Mouse (Mus musculus): ENCODE data around the gene Gcc2. TPM values are rescaled to one million over a fixed set of nuclear protein-coding genes. Genes with fewer than 3 reads are reported as not detected.

Gene Gcc2
- polyA plus RNA-seq, 1 experiment from 2014 or later: 91.7 TPM

DNA sequence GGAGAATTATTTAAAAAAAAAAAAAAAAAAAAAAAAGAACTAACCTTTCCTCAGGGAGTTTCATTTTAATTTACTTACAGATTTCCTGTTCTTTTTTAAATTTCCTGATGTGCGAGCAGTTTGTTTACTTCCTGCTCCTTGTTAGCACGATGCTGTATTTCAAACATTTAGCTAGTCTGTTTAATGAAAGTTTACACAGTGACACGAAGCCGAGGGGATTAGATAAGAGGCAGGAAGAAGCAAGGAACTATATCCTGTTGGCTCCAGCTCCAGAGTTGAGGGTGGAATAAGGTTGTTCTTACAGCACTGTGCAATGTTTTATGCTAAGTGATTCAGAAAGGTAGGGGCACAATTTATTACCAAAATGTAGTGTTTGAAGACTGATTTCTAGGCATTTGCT lies 657 bp downstream of the Gcc2 start:
- Histone ChIP-seq H3K36me3 (ENCODE audit: control insufficient read depth, insufficient read depth) (peaks cover 21% of the 10 kb centered on the region), H3K9ac (ENCODE audit: low read depth, low read length) (peak overlapping the region; percentile 78; the same call in 1 of the 2 replicates), H3K4me1 (replicated peaks; ENCODE audit: control insufficient read depth, insufficient read depth, low read length) (peaks cover 4% of the 10 kb centered on the region; the same call in 1 of the 2 replicates), H3K27ac (ENCODE audit: low read depth, low read length) (peak overlapping the region; percentile 87; the same call in 1 of the 2 replicates), H3K27me3 (replicated peaks; ENCODE audit: control insufficient read depth, insufficient read depth, low read length) (no peaks in the 10 kb centered on the region), H3K4me3 (ENCODE audit: low read depth, low read length) (peak overlapping the region; percentile 98), H3K4me2 (replicated peaks; ENCODE audit: low read depth) (peak overlapping the region; percentile 71), H3K9me3 (ENCODE audit: control insufficient read depth) (no peaks in the 10 kb centered on the region)
- no peak for TF ChIP-seq CTCF (IDR thresholded peaks at IDR 0.05; ENCODE audit: low read depth)
- WGBS: 0% methylated on average over 4 of the region's 4 CpGs
- no peak for ATAC-seq

DNA sequence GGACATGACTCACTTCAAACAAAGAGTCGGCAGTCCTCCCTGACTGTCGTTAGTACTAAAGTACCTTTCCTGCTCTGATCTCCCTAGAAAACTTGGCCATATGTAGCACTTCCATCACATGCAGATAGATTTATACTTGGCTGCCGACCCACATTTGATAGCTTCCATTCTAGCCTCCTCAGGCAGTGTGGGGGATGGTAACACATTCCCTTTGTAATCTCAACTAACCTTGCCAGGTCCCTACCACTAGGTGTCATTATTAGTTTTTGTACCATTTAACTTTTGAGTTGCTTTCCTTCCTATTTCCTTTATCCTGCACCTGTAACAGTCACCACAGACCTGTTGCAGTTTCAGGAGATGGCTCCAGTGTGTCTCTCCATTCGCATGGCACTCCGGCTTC lies 3.2 kb downstream of the Gcc2 start:
- H3K27ac ChIP-seq (ENCODE audit: low read depth, low read length): no peak overlapping the region
- WGBS: 48% methylated on average over 5 of the region's 5 CpGs

DNA sequence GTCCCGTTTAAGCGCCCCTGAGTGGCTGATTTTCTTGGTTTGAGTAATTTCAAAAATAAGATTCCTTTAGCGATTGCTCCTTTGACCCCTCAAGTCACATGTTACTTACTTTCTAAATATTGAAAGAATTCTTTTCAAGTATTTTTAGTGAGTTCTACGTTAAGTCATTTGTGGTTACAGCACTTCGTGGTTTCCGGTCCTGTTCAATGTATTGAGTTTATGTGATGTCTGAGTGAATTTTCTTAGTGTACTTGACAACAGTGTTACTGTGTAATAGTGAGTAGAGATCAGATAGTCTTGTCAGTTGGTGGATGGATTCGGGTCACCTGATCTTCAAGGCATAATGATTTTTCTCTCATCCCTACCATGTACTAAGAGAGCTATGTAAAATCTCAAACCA lies 26.9 kb downstream of the Gcc2 start:
- no peaks in the 10 kb centered on the region for H3K9me3 ChIP-seq (ENCODE audit: control insufficient read depth)
- no peak overlapping the region for H3K9ac ChIP-seq (ENCODE audit: low read depth, low read length)
- H3K36me3 ChIP-seq (ENCODE audit: control insufficient read depth, insufficient read depth): peaks cover 58% of the 10 kb centered on the region
- no peaks in the 10 kb centered on the region for H3K4me1 ChIP-seq (replicated peaks; ENCODE audit: control insufficient read depth, insufficient read depth, low read length)
- no peak for ATAC-seq
- H3K4me3 ChIP-seq (ENCODE audit: low read depth, low read length): no peak overlapping the region
- WGBS: 94% methylated on average over 7 of the region's 7 CpGs
- no peaks in the 10 kb centered on the region for H3K27me3 ChIP-seq (replicated peaks; ENCODE audit: control insufficient read depth, insufficient read depth, low read length)
- no peak overlapping the region for H3K27ac ChIP-seq (ENCODE audit: low read depth, low read length)
- no peak for TF ChIP-seq CTCF (IDR thresholded peaks at IDR 0.05; ENCODE audit: low read depth)
- H3K4me2 ChIP-seq (replicated peaks; ENCODE audit: low read depth): no peak overlapping the region

More for the DNA sequence above, 3.2 kb downstream of the Gcc2 start:
- Histone ChIP-seq H3K4me3 (ENCODE audit: low read depth, low read length) (no peak overlapping the region), H3K27me3 (replicated peaks; ENCODE audit: control insufficient read depth, insufficient read depth, low read length) (no peaks in the 10 kb centered on the region), H3K4me2 (replicated peaks; ENCODE audit: low read depth) (no peak overlapping the region; the same call in 1 of the 2 replicates), H3K36me3 (ENCODE audit: control insufficient read depth, insufficient read depth) (peaks cover 40% of the 10 kb centered on the region), H3K9me3 (ENCODE audit: control insufficient read depth) (no peaks in the 10 kb centered on the region), H3K4me1 (replicated peaks; ENCODE audit: control insufficient read depth, insufficient read depth, low read length) (peaks cover 4% of the 10 kb centered on the region; the same call in 1 of the 2 replicates), H3K9ac (ENCODE audit: low read depth, low read length) (no peak overlapping the region)
- peak; percentile 50 for TF ChIP-seq CTCF (IDR thresholded peaks at IDR 0.05; ENCODE audit: low read depth)
- no peak for ATAC-seq

DNA sequence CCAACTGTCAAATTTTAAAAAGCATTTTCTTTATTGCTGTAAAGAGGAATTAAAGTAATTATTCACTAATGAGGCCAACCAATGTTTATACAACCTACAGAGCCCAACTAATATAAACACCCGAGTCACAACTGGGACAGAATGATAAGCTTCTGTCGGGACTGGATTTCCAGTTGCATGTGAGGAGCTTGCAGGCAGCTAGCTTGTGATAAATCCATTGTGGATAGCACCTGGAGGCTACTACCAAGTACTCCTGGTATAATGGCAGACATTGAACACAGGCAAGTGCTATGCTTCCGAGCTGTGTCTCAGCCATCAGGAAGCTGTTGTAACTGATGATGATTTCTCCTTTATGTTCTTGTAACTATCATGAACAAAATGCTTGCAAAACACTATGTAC lies 35.4 kb downstream of the Gcc2 start:
- H3K9me3 ChIP-seq (ENCODE audit: control insufficient read depth): no peaks in the 10 kb centered on the region
- no peak overlapping the region for H3K27ac ChIP-seq (ENCODE audit: low read depth, low read length)
- H3K4me1 ChIP-seq (replicated peaks; ENCODE audit: control insufficient read depth, insufficient read depth, low read length): no peaks in the 10 kb centered on the region
- no peak for ATAC-seq
- H3K4me2 ChIP-seq (replicated peaks; ENCODE audit: low read depth): no peak overlapping the region
- H3K36me3 ChIP-seq (ENCODE audit: control insufficient read depth, insufficient read depth): peaks cover 89% of the 10 kb centered on the region
- no peak overlapping the region for H3K4me3 ChIP-seq (ENCODE audit: low read depth, low read length)
- no peak for TF ChIP-seq CTCF (IDR thresholded peaks at IDR 0.05; ENCODE audit: low read depth)
- H3K9ac ChIP-seq (ENCODE audit: low read depth, low read length): no peak overlapping the region
- whole genome bisulfite sequencing: 60% methylated on average over 3 of the region's 3 CpGs
- H3K27me3 ChIP-seq (replicated peaks; ENCODE audit: control insufficient read depth, insufficient read depth, low read length): no peaks in the 10 kb centered on the region

DNA sequence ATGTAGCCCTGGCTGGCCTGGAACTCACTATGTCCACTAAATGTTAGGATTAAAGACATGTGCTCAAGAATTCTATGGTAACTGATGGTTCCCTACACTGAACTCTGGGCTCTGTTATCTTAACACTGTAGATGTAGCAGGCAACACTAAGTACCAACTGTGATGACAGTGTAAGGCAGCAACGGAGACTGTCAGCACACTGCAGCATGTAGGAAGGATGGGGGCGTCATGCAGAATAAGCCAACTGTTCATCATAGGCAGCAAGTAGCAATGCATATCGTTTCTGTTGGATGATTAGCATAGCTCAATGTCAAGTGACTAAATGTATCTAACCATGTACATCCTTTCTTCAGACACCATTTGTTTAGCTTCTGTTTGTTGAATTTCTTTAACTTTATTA lies 38.9 kb downstream of the Gcc2 start:
- Histone ChIP-seq H3K27ac (ENCODE audit: low read depth, low read length) (no peak overlapping the region), H3K36me3 (ENCODE audit: control insufficient read depth, insufficient read depth) (peaks cover 90% of the 10 kb centered on the region), H3K4me3 (ENCODE audit: low read depth, low read length) (no peak overlapping the region), H3K4me1 (replicated peaks; ENCODE audit: control insufficient read depth, insufficient read depth, low read length) (no peaks in the 10 kb centered on the region), H3K9ac (ENCODE audit: low read depth, low read length) (no peak overlapping the region), H3K4me2 (replicated peaks; ENCODE audit: low read depth) (no peak overlapping the region), H3K9me3 (ENCODE audit: control insufficient read depth) (no peaks in the 10 kb centered on the region), H3K27me3 (replicated peaks; ENCODE audit: control insufficient read depth, insufficient read depth, low read length) (no peaks in the 10 kb centered on the region)
- 91% methylated on average over 3 of the region's 3 CpGs for WGBS
- ATAC-seq: no peak
- no peak for TF ChIP-seq CTCF (IDR thresholded peaks at IDR 0.05; ENCODE audit: low read depth)

DNA sequence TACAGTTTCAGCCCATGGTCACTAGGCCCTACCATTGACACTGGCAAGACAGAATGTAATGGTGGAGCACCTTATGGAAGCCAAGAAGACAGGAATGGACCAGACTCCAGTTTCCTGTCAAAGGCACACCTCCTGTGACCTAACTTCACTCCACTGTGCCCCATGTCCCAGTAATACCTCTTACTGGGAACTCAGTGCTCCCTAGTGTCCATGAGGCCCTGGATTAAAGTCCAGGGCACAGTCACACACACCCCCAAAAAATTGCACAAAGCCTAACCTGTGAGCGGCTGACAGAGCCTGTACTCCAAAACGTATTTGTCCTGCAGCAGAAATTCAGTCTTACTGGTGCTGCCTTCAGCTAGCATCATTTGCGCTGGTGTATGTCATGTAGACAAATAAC lies 40.3 kb downstream of the Gcc2 start:
- TF ChIP-seq CTCF (IDR thresholded peaks at IDR 0.05; ENCODE audit: low read depth): no peak
- no peak for ATAC-seq
- WGBS: 96% methylated on average over 3 of the region's 3 CpGs
- H3K4me3 ChIP-seq (ENCODE audit: low read depth, low read length): no peak overlapping the region
- H3K9me3 ChIP-seq (ENCODE audit: control insufficient read depth): no peaks in the 10 kb centered on the region
- H3K36me3 ChIP-seq (ENCODE audit: control insufficient read depth, insufficient read depth): peaks cover 93% of the 10 kb centered on the region
- no peak overlapping the region for H3K4me2 ChIP-seq (replicated peaks; ENCODE audit: low read depth)
- no peak overlapping the region for H3K27ac ChIP-seq (ENCODE audit: low read depth, low read length)
- no peaks in the 10 kb centered on the region for H3K27me3 ChIP-seq (replicated peaks; ENCODE audit: control insufficient read depth, insufficient read depth, low read length)
- no peaks in the 10 kb centered on the region for H3K4me1 ChIP-seq (replicated peaks; ENCODE audit: control insufficient read depth, insufficient read depth, low read length)
- H3K9ac ChIP-seq (ENCODE audit: low read depth, low read length): no peak overlapping the region

- Histone ChIP-seq H3K9me3 (ENCODE audit: control insufficient read depth) (no peaks in the 10 kb centered on the region), H3K4me1 (replicated peaks; ENCODE audit: control insufficient read depth, insufficient read depth, low read length) (no peaks in the 10 kb centered on the region), H3K4me2 (replicated peaks; ENCODE audit: low read depth) (no peak overlapping the region), H3K27me3 (replicated peaks; ENCODE audit: control insufficient read depth, insufficient read depth, low read length) (no peaks in the 10 kb centered on the region), H3K36me3 (ENCODE audit: control insufficient read depth, insufficient read depth) (peaks cover 41% of the 10 kb centered on the region), H3K4me3 (ENCODE audit: low read depth, low read length) (no peak overlapping the region), H3K27ac (ENCODE audit: low read depth, low read length) (no peak overlapping the region), H3K9ac (ENCODE audit: low read depth, low read length) (no peak overlapping the region)
- ATAC-seq: no peak
- TF ChIP-seq CTCF (IDR thresholded peaks at IDR 0.05; ENCODE audit: low read depth): no peak
- WGBS: 95% methylated on average over 7 of the region's 7 CpGs
These were observed 49.7 kb downstream of the Gcc2 start for GRCm38 (mm10) chr10:58304996-58305395.
